37 mouse cellular contexts compared by ENCODE assay signal in genomic region chr7:102501986-102502385, GRCm38 (mm10). TPM values are rescaled to one million over a fixed set of nuclear protein-coding genes. Genes with fewer than 3 reads are reported as not detected.
DNase-seq lines count a peak whose midpoint lies in the region; ATAC-seq lines count a peak whose summit lies in the region.
"Had no signal": no experiment of that assay in that cellular context is flagged by ENCODE, and none has a peak within 500 bp of the region (broad histone marks: within the 10 kb centered on the region; RNA-seq: fewer than 3 reads in every experiment).

No protein-coding gene starts in this region.

- no peaks in the 10 kb centered on the region for H3K4me1 ChIP-seq in hindbrain, embryonic 13.5 days (replicated peaks)
- H3K4me1 ChIP-seq in hindbrain, embryonic 10.5 days (replicated peaks): no peaks in the 10 kb centered on the region
- H3K4me1 ChIP-seq: embryonic facial prominence, embryonic 10.5 days; embryonic facial prominence, embryonic 13.5 days; forebrain, embryonic 12.5 days; forebrain, embryonic 15.5 days had no signal

- H3K4me2 ChIP-seq in hindbrain, embryonic 13.5 days: no peak overlapping the region
- H3K4me2 ChIP-seq: embryonic facial prominence, embryonic 13.5 days; forebrain, embryonic 12.5 days; forebrain, embryonic 15.5 days; heart, embryonic 11.5 days; hindbrain, embryonic 14.5 days had no signal

- H3K4me3 ChIP-seq in hindbrain, embryonic 13.5 days: no peak overlapping the region
- H3K4me3 ChIP-seq in hindbrain, embryonic 10.5 days: no peak overlapping the region
- H3K4me3 ChIP-seq: embryonic facial prominence, embryonic 10.5 days; embryonic facial prominence, embryonic 13.5 days; erythroblast, embryonic 14.5 days; forebrain, embryonic 12.5 days; forebrain, embryonic 15.5 days; gastrocnemius, adult 2 months had no signal

- peak; percentile 57 for DNase-seq in cerebellum, adult 11-12 months
- peak; percentile 33 for DNase-seq in cerebellum, adult 8-10 months
- DNase-seq in cerebellum, postnatal 10 days: peak; percentile 49 to 51
- peak; percentile 35 to 50 for DNase-seq in cerebellum, postnatal 36 days
- no peak for DNase-seq in hindbrain, embryonic 10.5 days (ENCODE audit: low spot score)
- DNase-seq: adrenal gland, postnatal 10 days; adrenal gland, postnatal 36 days; B cell, adult 2 months; embryo, embryonic 11 days; gastrocnemius, adult 2 months; gastrocnemius, postnatal 25 days; kidney, adult 18-20 months; kidney, adult 9 months had no signal

- no peak overlapping the region for H3K9ac ChIP-seq in hindbrain, embryonic 13.5 days
- H3K9ac ChIP-seq: embryonic facial prominence, embryonic 13.5 days; forebrain, embryonic 12.5 days; forebrain, embryonic 15.5 days; hindbrain, embryonic 14.5 days had no signal

- H3K9me3 ChIP-seq in hindbrain, embryonic 13.5 days: no peaks in the 10 kb centered on the region
- no peaks in the 10 kb centered on the region for H3K9me3 ChIP-seq in hindbrain, embryonic 10.5 days
- H3K9me3 ChIP-seq: embryonic facial prominence, embryonic 10.5 days; embryonic facial prominence, embryonic 13.5 days; forebrain, embryonic 12.5 days; forebrain, embryonic 15.5 days; G1E had no signal

- no peak overlapping the region for H3K27ac ChIP-seq in hindbrain, embryonic 13.5 days
- no peak overlapping the region for H3K27ac ChIP-seq in hindbrain, embryonic 10.5 days
- H3K27ac ChIP-seq: embryonic facial prominence, embryonic 10.5 days; embryonic facial prominence, embryonic 13.5 days; forebrain, embryonic 12.5 days; forebrain, embryonic 15.5 days; gastrocnemius, adult 2 months; hindbrain, embryonic 14.5 days; hindbrain, postnatal 0 days had no signal

- WGBS in hindbrain, embryonic 13.5 days: 84% methylated on average over 5 of the region's 5 CpGs
- WGBS in hindbrain, embryonic 10.5 days: 86% methylated on average over 5 of the region's 5 CpGs

- H3K27me3 ChIP-seq in hindbrain, embryonic 13.5 days: no peaks in the 10 kb centered on the region
- no peaks in the 10 kb centered on the region for H3K27me3 ChIP-seq in hindbrain, embryonic 10.5 days (ENCODE audit: insufficient read depth, poor library complexity, severe bottlenecking)
- H3K27me3 ChIP-seq: CH12.LX; embryonic facial prominence, embryonic 13.5 days; forebrain, embryonic 12.5 days; forebrain, embryonic 15.5 days had no signal

- no peak for ATAC-seq in cerebellum, adult (ENCODE audit: insufficient number of reproducible peaks, low FRiP score, low TSS enrichment)
- no peak for ATAC-seq in monocyte, adult 5-6 weeks (replicated peaks; ENCODE audit: insufficient number of reproducible peaks, low FRiP score, low TSS enrichment, poor library complexity, severe bottlenecking)
- no peak for ATAC-seq in hindbrain, embryonic 13.5 days (ENCODE audit: low FRiP score)
- ATAC-seq: forebrain, embryonic 15.5 days; hindbrain, postnatal 0 days; inflammation-experienced regulatory T-cells, adult 6 months; intestine, embryonic 16.5 days; Patski had no signal

- no peaks in the 10 kb centered on the region for H3K36me3 ChIP-seq in hindbrain, embryonic 13.5 days
- no peaks in the 10 kb centered on the region for H3K36me3 ChIP-seq in hindbrain, embryonic 10.5 days
- H3K36me3 ChIP-seq: embryonic facial prominence, embryonic 10.5 days; embryonic facial prominence, embryonic 13.5 days; forebrain, embryonic 12.5 days; forebrain, embryonic 15.5 days; G1E had no signal

RNA-seq across cellular contexts. Expression of gene Olfr545, which starts 2.6 kb away (rescaled TPM):
- not detected in 3 replicates for total RNA-seq in monocyte, adult 5-6 weeks (2017)
- polyA plus RNA-seq in hindbrain, embryonic 13.5 days (2015; fragmentation: Nextera tagmentation; extraction: Ambion mirVana): 0.14 and 0.19 TPM in 2 replicates
- 0.11 and 0.29 TPM in 2 replicates for polyA plus RNA-seq in hindbrain, embryonic 10.5 days (2016; fragmentation: Nextera tagmentation; extraction: Ambion mirVana)
- total RNA-seq: adrenal gland, adult 18-20 months; adrenal gland, postnatal 10 days; adrenal gland, postnatal 36 days; CH12.LX; gastrocnemius, adult 2 months; gastrocnemius, postnatal 25 days; heart, adult 8-10 months; heart, postnatal 25 days; hematopoietic stem cell, adult 5-6 weeks; hindbrain, postnatal 0 days had no signal
- polyA plus RNA-seq: cortical plate, adult 2 months; embryonic facial prominence, embryonic 13.5 days; erythroblast, embryonic 14.5 days; forebrain, embryonic 12.5 days; G1E; heart, embryonic 11.5 days; heart, embryonic 14.5 days; heart, postnatal 0 days; inflammation-experienced regulatory T-cells, adult 6 months; intestine, embryonic 16.5 days; kidney, embryonic 16.5 days; Patski had no signal

RNA-seq across cellular contexts. Expression of gene Olfr544, which starts 13.9 kb away (rescaled TPM):
- total RNA-seq in monocyte, adult 5-6 weeks (2017): not detected in 3 replicates
- polyA plus RNA-seq in hindbrain, embryonic 13.5 days (2015; fragmentation: Nextera tagmentation; extraction: Ambion mirVana): 0.21 and 0.30 TPM in 2 replicates
- 0.06 and 0.10 TPM in 2 replicates for polyA plus RNA-seq in hindbrain, embryonic 10.5 days (2016; fragmentation: Nextera tagmentation; extraction: Ambion mirVana)
- total RNA-seq: adrenal gland, adult 18-20 months; adrenal gland, postnatal 10 days; adrenal gland, postnatal 36 days; CH12.LX; G1E; gastrocnemius, adult 2 months; gastrocnemius, postnatal 25 days; heart, adult 8-10 months; heart, postnatal 25 days; hematopoietic stem cell, adult 5-6 weeks; hindbrain, postnatal 0 days had no signal
- polyA plus RNA-seq: cortical plate, adult 2 months; erythroblast, embryonic 14.5 days; G1E; heart, postnatal 0 days; inflammation-experienced regulatory T-cells, adult 6 months; intestine, embryonic 16.5 days; kidney, embryonic 16.5 days; Patski had no signal

RNA-seq across cellular contexts. Expression of gene Olfr543, which starts 20.5 kb away (rescaled TPM):
- total RNA-seq in monocyte, adult 5-6 weeks (2017): not detected in 3 replicates
- polyA plus RNA-seq in hindbrain, embryonic 13.5 days (2015; fragmentation: Nextera tagmentation; extraction: Ambion mirVana): 0.60 and 0.85 TPM in 2 replicates
- 0.40 and 0.67 TPM in 2 replicates for polyA plus RNA-seq in hindbrain, embryonic 10.5 days (2016; fragmentation: Nextera tagmentation; extraction: Ambion mirVana)
- total RNA-seq: adrenal gland, adult 18-20 months; adrenal gland, postnatal 10 days; adrenal gland, postnatal 36 days; CH12.LX; gastrocnemius, adult 2 months; gastrocnemius, postnatal 25 days; heart, adult 8-10 months; heart, postnatal 25 days; hematopoietic stem cell, adult 5-6 weeks; hindbrain, postnatal 0 days had no signal
- polyA plus RNA-seq: cortical plate, adult 2 months; erythroblast, embryonic 14.5 days; G1E; heart, postnatal 0 days; Patski had no signal

RNA-seq across cellular contexts. Expression of gene Olfr547, which starts 32.6 kb away (rescaled TPM):
- total RNA-seq in monocyte, adult 5-6 weeks (2017): not detected in 3 replicates
- polyA plus RNA-seq in hindbrain, embryonic 13.5 days (2015; fragmentation: Nextera tagmentation; extraction: Ambion mirVana): not detected in 2 replicates
- not detected in 2 replicates for polyA plus RNA-seq in hindbrain, embryonic 10.5 days (2016; fragmentation: Nextera tagmentation; extraction: Ambion mirVana)
- total RNA-seq: adrenal gland, adult 18-20 months; adrenal gland, postnatal 10 days; adrenal gland, postnatal 36 days; CH12.LX; G1E; gastrocnemius, adult 2 months; gastrocnemius, postnatal 25 days; heart, adult 8-10 months; heart, postnatal 25 days; hematopoietic stem cell, adult 5-6 weeks; hindbrain, postnatal 0 days had no signal
- polyA plus RNA-seq: cortical plate, adult 2 months; embryonic facial prominence, embryonic 10.5 days; embryonic facial prominence, embryonic 13.5 days; erythroblast, embryonic 14.5 days; forebrain, embryonic 12.5 days; forebrain, embryonic 15.5 days; G1E; heart, embryonic 11.5 days; heart, embryonic 14.5 days; heart, postnatal 0 days; hindbrain, embryonic 14.5 days; hindbrain, postnatal 0 days; inflammation-experienced regulatory T-cells, adult 6 months; intestine, embryonic 16.5 days; kidney, embryonic 16.5 days; Patski had no signal

RNA-seq across cellular contexts. Expression of gene Olfr548-ps1, which starts 38.7 kb away (rescaled TPM):
- total RNA-seq in monocyte, adult 5-6 weeks (2017): not detected in 3 replicates
- polyA plus RNA-seq in hindbrain, embryonic 13.5 days (2015; fragmentation: Nextera tagmentation; extraction: Ambion mirVana): not detected in 2 replicates
- not detected in 2 replicates for polyA plus RNA-seq in hindbrain, embryonic 10.5 days (2016; fragmentation: Nextera tagmentation; extraction: Ambion mirVana)
- total RNA-seq: adrenal gland, adult 18-20 months; adrenal gland, postnatal 10 days; adrenal gland, postnatal 36 days; CH12.LX; gastrocnemius, adult 2 months; gastrocnemius, postnatal 25 days; heart, adult 8-10 months; heart, postnatal 25 days; hematopoietic stem cell, adult 5-6 weeks; hindbrain, postnatal 0 days had no signal
- polyA plus RNA-seq: cortical plate, adult 2 months; embryonic facial prominence, embryonic 10.5 days; embryonic facial prominence, embryonic 13.5 days; erythroblast, embryonic 14.5 days; forebrain, embryonic 12.5 days; forebrain, embryonic 15.5 days; G1E; heart, embryonic 11.5 days; heart, embryonic 14.5 days; heart, postnatal 0 days; hindbrain, embryonic 14.5 days; hindbrain, postnatal 0 days; inflammation-experienced regulatory T-cells, adult 6 months; intestine, embryonic 16.5 days; kidney, embryonic 16.5 days; Patski had no signal
